Mouse (Mus musculus): ENCODE data around the gene Aloxe3. TPM values are rescaled to one million over a fixed set of nuclear protein-coding genes. Genes with fewer than 3 reads are reported as not detected.

Aloxe3 gene
- polyA plus RNA-seq, 1 experiment from 2014 or later, result 0.39 TPM

DNA sequence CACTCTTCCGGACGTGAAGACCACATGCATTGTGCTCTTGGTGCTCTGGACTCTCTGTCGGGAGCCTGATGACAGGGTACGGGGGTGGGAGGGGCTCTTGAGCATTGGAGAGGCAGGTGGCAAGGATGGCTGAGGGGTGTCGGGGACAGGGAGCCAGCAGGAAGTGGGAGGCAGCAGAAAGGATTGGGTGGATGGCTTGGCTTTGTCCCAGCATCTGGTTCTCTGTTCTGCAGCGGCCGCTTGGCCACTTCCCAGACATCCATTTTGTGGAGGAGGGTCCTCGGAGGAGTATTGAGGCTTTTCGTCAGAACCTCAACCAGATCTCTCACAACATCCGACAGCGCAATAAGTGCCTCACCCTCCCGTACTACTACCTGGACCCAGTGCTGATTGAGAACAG lies 43.6 kb downstream of the Aloxe3 start:
- 69% methylated on average over 12 of the region's 12 CpGs for WGBS (ENCODE audit: insufficient replicate concordance)
- Histone ChIP-seq H3K9ac (ENCODE audit: low read depth, low read length) (no peak overlapping the region), H3K36me3 (ENCODE audit: control insufficient read depth, insufficient read depth) (no peaks in the 10 kb centered on the region), H3K27me3 (ENCODE audit: control insufficient read depth, insufficient read depth, low read depth, low read length) (no peaks in the 10 kb centered on the region; the same call in 1 of the 2 replicates), H3K9me3 (replicated peaks; ENCODE audit: control insufficient read depth, low read length) (no peaks in the 10 kb centered on the region), H3K4me2 (ENCODE audit: low read depth, low read length) (no peak overlapping the region), H3K27ac (ENCODE audit: low read length) (no peak overlapping the region), H3K4me3 (ENCODE audit: low read depth, low read length) (no peak overlapping the region), H3K4me1 (ENCODE audit: control insufficient read depth, low read depth, low read length) (no peaks in the 10 kb centered on the region)
- ATAC-seq (ENCODE audit: low read depth), result no peak

DNA sequence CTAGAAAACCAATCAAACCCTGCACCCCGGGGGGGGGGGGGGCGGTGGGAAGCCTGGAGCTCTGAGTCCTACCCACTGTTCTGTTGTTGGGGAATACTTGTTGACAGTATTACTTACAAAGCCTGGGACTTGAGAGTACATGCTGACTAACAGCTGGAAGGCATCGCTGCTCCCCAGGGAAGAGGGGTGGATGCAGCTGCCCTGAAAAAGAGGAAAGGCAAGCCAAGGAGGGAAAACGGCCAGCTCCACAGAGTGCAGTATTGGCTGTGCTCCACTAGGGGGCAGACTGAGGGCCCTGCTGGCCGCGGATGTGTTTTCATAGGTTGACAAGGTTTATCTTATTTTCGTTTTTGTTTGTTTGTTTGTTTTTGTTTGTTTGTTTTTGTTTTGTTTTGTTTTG lies 45.9 kb downstream of the Aloxe3 start:
- Histone ChIP-seq H3K9me3 (replicated peaks; ENCODE audit: control insufficient read depth, low read length) (no peaks in the 10 kb centered on the region), H3K27ac (ENCODE audit: low read length) (no peak overlapping the region), H3K4me1 (ENCODE audit: control insufficient read depth, low read depth, low read length) (no peaks in the 10 kb centered on the region), H3K27me3 (ENCODE audit: control insufficient read depth, insufficient read depth, low read depth, low read length) (no peaks in the 10 kb centered on the region), H3K4me2 (ENCODE audit: low read depth, low read length) (no peak overlapping the region), H3K4me3 (ENCODE audit: low read depth, low read length) (no peak overlapping the region), H3K9ac (ENCODE audit: low read depth, low read length) (no peak overlapping the region), H3K36me3 (ENCODE audit: control insufficient read depth, insufficient read depth) (no peaks in the 10 kb centered on the region)
- ATAC-seq (ENCODE audit: low read depth), result no peak
- WGBS (ENCODE audit: insufficient replicate concordance), result 25% methylated on average over 7 of the region's 7 CpGs

DNA sequence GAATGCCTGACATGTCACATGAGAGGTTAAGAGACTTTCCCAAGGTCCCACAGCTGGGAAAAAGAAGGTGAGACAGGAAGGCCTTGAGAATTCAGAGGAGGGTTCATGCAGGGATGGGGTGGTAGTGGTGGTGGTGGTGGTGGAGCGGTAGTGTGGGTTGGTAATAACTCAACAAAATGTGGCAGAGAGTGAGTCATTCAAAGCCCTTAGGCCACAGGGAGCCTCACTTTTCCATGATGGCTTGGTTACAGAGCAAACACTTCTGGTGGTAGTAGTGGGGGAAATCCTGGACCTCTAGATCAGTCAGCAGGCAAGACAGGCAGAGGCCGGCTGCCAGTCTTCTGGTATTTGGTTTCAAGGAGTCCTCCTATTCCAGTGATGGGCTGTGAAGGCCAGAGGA lies 46.9 kb downstream of the Aloxe3 start:
- Histone ChIP-seq H3K9me3 (replicated peaks; ENCODE audit: control insufficient read depth, low read length) (no peaks in the 10 kb centered on the region), H3K36me3 (ENCODE audit: control insufficient read depth, insufficient read depth) (no peaks in the 10 kb centered on the region), H3K4me3 (ENCODE audit: low read depth, low read length) (no peak overlapping the region), H3K4me1 (ENCODE audit: control insufficient read depth, low read depth, low read length) (no peaks in the 10 kb centered on the region), H3K9ac (ENCODE audit: low read depth, low read length) (no peak overlapping the region), H3K4me2 (ENCODE audit: low read depth, low read length) (no peak overlapping the region), H3K27me3 (ENCODE audit: control insufficient read depth, insufficient read depth, low read depth, low read length) (no peaks in the 10 kb centered on the region), H3K27ac (ENCODE audit: low read length) (no peak overlapping the region)
- ATAC-seq (ENCODE audit: low read depth), result no peak
- WGBS (ENCODE audit: insufficient replicate concordance), result 79% methylated on average over 2 of the region's 2 CpGs

DNA sequence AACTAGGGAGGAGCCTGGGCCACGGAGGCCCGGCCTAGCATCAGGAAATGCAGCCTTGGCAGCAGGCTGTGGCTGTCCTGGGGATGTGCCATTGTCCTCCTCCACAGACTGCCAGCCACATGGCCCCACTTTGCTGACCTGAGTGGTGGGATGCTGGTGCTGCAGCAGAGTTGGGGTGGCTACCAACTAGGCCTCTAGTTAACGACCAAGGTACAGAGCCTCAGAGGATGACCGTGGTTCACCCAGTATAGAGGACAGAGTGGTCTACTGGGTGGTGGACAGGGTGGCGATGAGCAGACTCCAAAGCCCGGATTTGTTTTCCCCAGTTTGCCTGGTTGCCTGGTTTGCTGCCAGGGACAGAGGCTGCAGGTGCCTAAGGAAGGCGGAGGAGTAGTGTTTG lies 49.0 kb downstream of the Aloxe3 start:
- H3K36me3 ChIP-seq (ENCODE audit: control insufficient read depth, insufficient read depth), result no peaks in the 10 kb centered on the region
- no peak overlapping the region for H3K4me2 ChIP-seq (ENCODE audit: low read depth, low read length)
- H3K4me1 ChIP-seq (ENCODE audit: control insufficient read depth, low read depth, low read length), result no peaks in the 10 kb centered on the region
- no peak overlapping the region for H3K4me3 ChIP-seq (ENCODE audit: low read depth, low read length)
- no peak overlapping the region for H3K9ac ChIP-seq (ENCODE audit: low read depth, low read length)
- WGBS (ENCODE audit: insufficient replicate concordance), result 58% methylated on average over 7 of the region's 7 CpGs
- no peaks in the 10 kb centered on the region for H3K27me3 ChIP-seq (ENCODE audit: control insufficient read depth, insufficient read depth, low read depth, low read length)
- ATAC-seq (ENCODE audit: low read depth), result no peak
- H3K27ac ChIP-seq (ENCODE audit: low read length), result no peak overlapping the region
- no peaks in the 10 kb centered on the region for H3K9me3 ChIP-seq (replicated peaks; ENCODE audit: control insufficient read depth, low read length)

DNA sequence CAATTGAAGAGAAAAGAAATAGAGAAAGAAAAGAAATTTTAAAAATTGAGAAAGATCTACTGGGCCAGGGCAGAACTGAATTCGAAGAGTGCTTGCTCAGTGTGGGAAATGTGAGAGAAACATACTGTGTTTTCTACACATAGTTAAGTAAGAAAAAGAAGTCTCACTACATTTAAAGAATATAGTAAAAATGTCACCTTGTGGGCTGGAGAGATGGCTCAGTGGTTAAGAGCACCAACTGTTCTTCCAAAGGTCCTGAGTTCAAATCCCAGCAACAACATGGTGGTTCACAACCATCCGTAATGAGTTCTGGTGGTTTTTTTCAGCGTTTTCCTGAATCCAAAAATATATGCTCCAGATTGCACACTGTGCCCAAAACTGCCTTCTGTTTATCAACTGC lies 52.8 kb downstream of the Aloxe3 start:
- Histone ChIP-seq H3K4me3 (ENCODE audit: low read depth, low read length) (no peak overlapping the region), H3K27me3 (ENCODE audit: control insufficient read depth, insufficient read depth, low read depth, low read length) (no peaks in the 10 kb centered on the region), H3K9ac (ENCODE audit: low read depth, low read length) (no peak overlapping the region), H3K9me3 (replicated peaks; ENCODE audit: control insufficient read depth, low read length) (no peaks in the 10 kb centered on the region), H3K36me3 (ENCODE audit: control insufficient read depth, insufficient read depth) (no peaks in the 10 kb centered on the region), H3K27ac (ENCODE audit: low read length) (no peak overlapping the region), H3K4me1 (ENCODE audit: control insufficient read depth, low read depth, low read length) (no peaks in the 10 kb centered on the region), H3K4me2 (ENCODE audit: low read depth, low read length) (no peak overlapping the region)
- ATAC-seq (ENCODE audit: low read depth), result no peak
- WGBS (ENCODE audit: insufficient replicate concordance), result 59% methylated on average over 3 of the region's 3 CpGs

DNA sequence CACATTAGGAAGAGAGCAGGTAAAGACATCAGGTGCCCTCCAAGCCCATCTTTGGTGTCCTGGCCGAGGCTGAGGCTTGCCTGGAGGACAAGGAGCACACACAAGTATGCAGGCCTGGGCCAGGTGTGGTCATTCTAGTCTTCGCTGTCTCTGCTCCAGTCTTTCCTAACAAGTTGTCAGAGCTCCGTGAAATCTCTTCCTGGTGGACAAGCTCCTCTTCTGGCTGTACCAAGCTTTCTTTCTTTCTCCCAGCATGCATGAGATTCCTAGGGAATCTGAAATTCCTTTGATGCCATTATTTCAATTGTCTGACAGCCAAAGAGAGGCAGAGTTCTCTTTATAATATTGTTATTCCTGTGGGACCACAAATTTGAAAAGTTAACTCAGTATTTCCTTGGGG lies 53.8 kb downstream of the Aloxe3 start:
- no peaks in the 10 kb centered on the region for H3K9me3 ChIP-seq (replicated peaks; ENCODE audit: control insufficient read depth, low read length)
- H3K9ac ChIP-seq (ENCODE audit: low read depth, low read length), result no peak overlapping the region
- no peaks in the 10 kb centered on the region for H3K27me3 ChIP-seq (ENCODE audit: control insufficient read depth, insufficient read depth, low read depth, low read length)
- ATAC-seq (ENCODE audit: low read depth), result no peak
- H3K4me2 ChIP-seq (ENCODE audit: low read depth, low read length), result no peak overlapping the region
- 60% methylated on average over 3 of the region's 3 CpGs for WGBS (ENCODE audit: insufficient replicate concordance)
- H3K36me3 ChIP-seq (ENCODE audit: control insufficient read depth, insufficient read depth), result no peaks in the 10 kb centered on the region
- H3K4me1 ChIP-seq (ENCODE audit: control insufficient read depth, low read depth, low read length), result no peaks in the 10 kb centered on the region
- no peak overlapping the region for H3K4me3 ChIP-seq (ENCODE audit: low read depth, low read length)
- H3K27ac ChIP-seq (ENCODE audit: low read length), result no peak overlapping the region

DNA sequence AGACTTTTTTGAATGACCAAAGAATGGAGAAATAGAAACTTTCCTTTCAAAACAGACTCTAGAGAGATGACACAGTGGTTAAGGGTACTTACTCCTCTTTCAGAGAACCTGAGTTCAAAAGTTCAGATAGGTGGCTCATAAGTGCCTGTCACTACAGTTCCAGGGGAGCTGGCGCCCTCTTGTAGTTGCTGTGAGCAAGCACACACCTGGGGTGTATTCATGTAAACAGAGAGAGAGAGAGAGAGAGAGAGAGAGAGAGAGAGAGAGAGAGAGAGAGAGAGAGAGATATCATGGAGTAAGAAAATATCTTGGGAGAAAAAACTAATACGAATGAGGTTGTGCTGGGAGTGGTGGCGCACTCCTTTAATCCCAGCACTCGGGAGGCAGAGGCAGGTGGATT lies 54.4 kb downstream of the Aloxe3 start:
- Histone ChIP-seq H3K4me3 (ENCODE audit: low read depth, low read length) (no peak overlapping the region), H3K27me3 (ENCODE audit: control insufficient read depth, insufficient read depth, low read depth, low read length) (no peaks in the 10 kb centered on the region), H3K4me2 (ENCODE audit: low read depth, low read length) (no peak overlapping the region), H3K9me3 (replicated peaks; ENCODE audit: control insufficient read depth, low read length) (no peaks in the 10 kb centered on the region), H3K9ac (ENCODE audit: low read depth, low read length) (no peak overlapping the region), H3K4me1 (ENCODE audit: control insufficient read depth, low read depth, low read length) (no peaks in the 10 kb centered on the region), H3K36me3 (ENCODE audit: control insufficient read depth, insufficient read depth) (no peaks in the 10 kb centered on the region), H3K27ac (ENCODE audit: low read length) (no peak overlapping the region)
- 62% methylated on average over 4 of the region's 4 CpGs for WGBS (ENCODE audit: insufficient replicate concordance)
- no peak for ATAC-seq (ENCODE audit: low read depth)

DNA sequence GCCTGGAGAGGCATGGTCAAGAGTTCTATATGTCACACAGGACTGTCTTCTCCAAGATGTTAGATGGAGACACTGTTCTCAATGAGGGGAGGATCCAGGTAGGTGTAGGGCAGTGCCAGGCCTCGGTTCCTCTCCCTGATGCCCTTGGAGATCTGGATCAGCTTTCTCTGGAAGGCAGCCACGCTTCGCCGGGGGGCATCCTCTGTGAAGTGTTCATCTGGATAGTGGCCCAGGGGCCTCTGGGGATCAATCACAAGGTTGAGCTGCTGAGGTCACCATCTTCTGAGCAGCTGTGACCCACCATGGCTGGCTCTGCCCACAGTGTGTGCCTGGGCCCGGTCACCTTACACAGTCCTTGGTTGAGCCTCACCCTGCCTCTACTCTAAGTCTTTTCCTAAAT lies 59.3 kb downstream of the Aloxe3 start:
- no peak for ATAC-seq (ENCODE audit: low read depth)
- Histone ChIP-seq H3K4me2 (ENCODE audit: low read depth, low read length) (no peak overlapping the region), H3K9me3 (replicated peaks; ENCODE audit: control insufficient read depth, low read length) (no peaks in the 10 kb centered on the region), H3K9ac (ENCODE audit: low read depth, low read length) (no peak overlapping the region), H3K36me3 (ENCODE audit: control insufficient read depth, insufficient read depth) (no peaks in the 10 kb centered on the region), H3K4me3 (ENCODE audit: low read depth, low read length) (no peak overlapping the region), H3K27ac (ENCODE audit: low read length) (no peak overlapping the region), H3K27me3 (ENCODE audit: control insufficient read depth, insufficient read depth, low read depth, low read length) (no peaks in the 10 kb centered on the region), H3K4me1 (ENCODE audit: control insufficient read depth, low read depth, low read length) (no peaks in the 10 kb centered on the region)
- 66% methylated on average over 5 of the region's 5 CpGs for WGBS (ENCODE audit: insufficient replicate concordance)

DNA sequence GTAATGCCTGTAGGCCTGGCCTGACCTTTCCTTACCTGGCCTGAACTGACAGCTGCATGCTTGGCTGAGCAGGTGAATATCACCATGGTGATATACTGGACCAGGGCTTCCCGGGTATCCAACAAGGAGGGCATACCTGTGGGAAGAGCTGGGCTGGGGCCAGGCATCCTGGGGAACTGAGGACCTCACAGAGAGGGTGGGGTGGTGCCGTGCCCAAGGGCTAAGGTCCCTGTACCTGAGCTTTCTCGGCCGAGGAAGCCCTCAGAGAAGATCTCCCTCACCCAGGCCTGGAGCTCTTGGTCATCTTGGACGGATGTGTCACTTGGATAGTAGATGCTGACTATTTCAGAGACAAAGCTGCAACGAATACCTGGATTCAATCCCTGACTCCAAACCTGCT lies 60.2 kb downstream of the Aloxe3 start:
- 43% methylated on average over 6 of the region's 6 CpGs for WGBS (ENCODE audit: insufficient replicate concordance)
- no peak overlapping the region for H3K4me3 ChIP-seq (ENCODE audit: low read depth, low read length)
- H3K36me3 ChIP-seq (ENCODE audit: control insufficient read depth, insufficient read depth), result no peaks in the 10 kb centered on the region
- ATAC-seq (ENCODE audit: low read depth), result no peak
- H3K9ac ChIP-seq (ENCODE audit: low read depth, low read length), result no peak overlapping the region
- no peak overlapping the region for H3K4me2 ChIP-seq (ENCODE audit: low read depth, low read length)
- no peak overlapping the region for H3K27ac ChIP-seq (ENCODE audit: low read length)
- no peaks in the 10 kb centered on the region for H3K4me1 ChIP-seq (ENCODE audit: control insufficient read depth, low read depth, low read length)
- H3K9me3 ChIP-seq (replicated peaks; ENCODE audit: control insufficient read depth, low read length), result no peaks in the 10 kb centered on the region
- no peaks in the 10 kb centered on the region for H3K27me3 ChIP-seq (ENCODE audit: control insufficient read depth, insufficient read depth, low read depth, low read length)

DNA sequence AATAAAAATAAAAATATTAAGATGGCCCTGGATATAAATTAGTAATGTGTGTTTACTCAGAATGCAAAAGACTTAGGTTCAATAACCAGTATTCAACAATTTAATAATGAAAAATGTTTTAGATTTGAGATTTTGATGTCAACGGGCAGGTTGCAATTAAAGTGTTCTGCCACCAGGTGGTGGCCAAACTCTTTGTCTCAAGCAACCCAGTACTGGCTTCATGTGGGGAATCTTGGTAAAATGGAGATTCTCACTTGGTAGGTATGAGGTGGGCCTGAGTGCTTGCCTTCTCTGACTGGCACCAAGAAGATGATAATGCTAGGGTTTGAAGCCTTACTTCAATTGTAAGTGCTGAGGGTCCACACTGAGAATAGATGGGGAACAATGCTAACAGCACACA lies 67.1 kb downstream of the Aloxe3 start:
- Histone ChIP-seq H3K9ac (ENCODE audit: low read depth, low read length) (no peak overlapping the region), H3K27ac (ENCODE audit: low read length) (no peak overlapping the region), H3K9me3 (replicated peaks; ENCODE audit: control insufficient read depth, low read length) (no peaks in the 10 kb centered on the region), H3K4me1 (ENCODE audit: control insufficient read depth, low read depth, low read length) (no peaks in the 10 kb centered on the region), H3K36me3 (ENCODE audit: control insufficient read depth, insufficient read depth) (no peaks in the 10 kb centered on the region), H3K27me3 (ENCODE audit: control insufficient read depth, insufficient read depth, low read depth, low read length) (peaks cover 17% of the 10 kb centered on the region), H3K4me2 (ENCODE audit: low read depth, low read length) (no peak overlapping the region), H3K4me3 (ENCODE audit: low read depth, low read length) (no peak overlapping the region)
- no peak for ATAC-seq (ENCODE audit: low read depth)
- WGBS (ENCODE audit: insufficient replicate concordance), result 0% methylated on average over 1 of the region's 1 CpGs
